Mouse (Mus musculus) CD4-positive, CD25-positive, alpha-beta regulatory T cell, adult 2 months (primary cell): ENCODE measurements around the gene Bpifb9a.
"Not testable (repeated sequence)": the region's sequence is repeated elsewhere in the genome, so short reads cannot be mapped to it uniquely, and the experiment has no call there.

Experiments
- DNase-seq: peaks from one replicate; pipeline ENCODE4 v3.0.0-alpha.2; 2012; ENCODE audit warnings: low read depth, low spot score

Gene Bpifb9a

GRCm38 (mm10) chr2:154257554-154257953 is at the start of gene Bpifb9a:
Gene Bpifb9a (plus strand): TSS chr2:154257854.
- DNase-seq, result not testable (repeated sequence)

DNA sequence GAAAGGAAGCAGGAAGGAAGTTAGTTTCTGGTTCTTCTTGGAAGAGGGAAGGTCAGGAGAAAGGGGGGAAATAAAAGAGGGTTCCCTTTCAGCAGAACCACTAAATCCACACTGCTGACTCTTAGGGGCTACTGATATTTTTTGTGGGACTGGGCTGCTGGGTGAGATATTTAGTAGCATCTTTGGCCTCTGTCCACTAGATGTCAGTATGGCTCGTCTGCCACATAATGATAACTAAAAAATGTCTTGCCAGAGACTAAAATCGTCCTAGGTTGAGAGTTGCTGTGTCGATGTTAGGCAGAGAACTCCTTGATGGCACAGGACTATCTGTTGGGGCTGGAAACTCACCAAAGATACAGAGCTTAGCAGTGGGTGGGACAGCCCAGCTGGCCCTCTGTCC is 48.5 kb upstream of the Bpifb9a start:
- peak; percentile 8 for DNase-seq

- no peak for DNase-seq
Measured at GRCm38 (mm10) chr2:154211121-154211520, 46.5 kb upstream of the Bpifb9a start.

DNA sequence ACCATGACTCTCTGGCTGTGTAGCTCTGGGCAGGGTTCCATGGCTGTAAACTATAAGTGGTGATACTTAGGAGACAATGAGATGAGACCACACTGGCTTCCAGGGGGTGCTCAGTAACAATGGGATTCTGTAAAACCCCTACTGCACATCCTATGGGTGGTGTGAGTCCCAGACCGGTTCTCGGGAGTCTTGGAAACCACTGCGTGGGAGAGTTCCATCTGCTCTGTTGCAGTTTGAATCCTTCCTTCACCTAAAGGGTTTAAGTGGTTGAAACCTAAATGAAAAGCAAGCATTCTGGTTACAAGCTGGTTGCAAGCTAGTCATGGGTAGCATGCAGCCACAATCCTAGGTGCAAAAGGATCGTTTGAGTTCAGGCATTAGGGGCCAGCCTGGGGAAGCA is 45.8 kb upstream of the Bpifb9a start:
- no peak for DNase-seq

DNA sequence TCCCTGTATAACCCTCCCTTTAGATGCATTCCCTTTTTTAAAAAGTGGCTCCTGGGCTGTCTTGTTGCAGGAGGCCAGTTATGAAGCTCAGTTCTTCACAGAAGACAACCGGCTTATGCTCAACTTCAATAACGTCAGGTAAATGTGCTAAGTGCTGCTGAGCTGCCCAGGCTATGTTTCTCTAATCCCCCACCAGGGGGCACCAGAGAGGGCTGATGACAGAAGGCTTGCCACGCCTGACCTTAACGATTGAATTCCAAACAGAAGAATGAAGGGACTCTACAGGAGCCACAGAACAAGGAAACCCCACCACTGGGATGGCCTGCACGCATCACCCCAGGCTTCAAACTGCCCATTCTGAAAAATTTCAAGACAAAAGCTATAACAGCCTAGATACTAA is 42.5 kb upstream of the Bpifb9a start:
- DNase-seq, result peak; percentile 73

DNA sequence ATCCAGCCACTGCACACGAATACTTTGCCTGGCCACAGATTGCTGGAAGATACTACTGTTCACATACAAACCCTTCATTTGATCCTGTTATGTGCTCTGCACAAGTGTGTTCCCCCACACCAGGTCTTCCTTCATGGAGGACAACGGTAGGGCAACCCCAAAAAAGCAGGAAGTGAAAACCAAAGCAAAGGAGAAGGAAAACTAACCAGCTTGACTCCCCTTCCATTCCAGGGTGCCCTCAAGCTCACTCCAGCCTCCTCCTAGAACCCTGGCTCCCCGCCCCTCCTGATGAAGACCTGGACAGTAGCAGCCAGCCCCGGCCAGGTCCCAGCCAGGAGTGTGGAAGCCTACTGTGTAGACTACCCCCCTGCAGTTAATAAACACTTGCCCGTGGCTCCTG is 37.7 kb upstream of the Bpifb9a start:
- DNase-seq, result no peak

DNA sequence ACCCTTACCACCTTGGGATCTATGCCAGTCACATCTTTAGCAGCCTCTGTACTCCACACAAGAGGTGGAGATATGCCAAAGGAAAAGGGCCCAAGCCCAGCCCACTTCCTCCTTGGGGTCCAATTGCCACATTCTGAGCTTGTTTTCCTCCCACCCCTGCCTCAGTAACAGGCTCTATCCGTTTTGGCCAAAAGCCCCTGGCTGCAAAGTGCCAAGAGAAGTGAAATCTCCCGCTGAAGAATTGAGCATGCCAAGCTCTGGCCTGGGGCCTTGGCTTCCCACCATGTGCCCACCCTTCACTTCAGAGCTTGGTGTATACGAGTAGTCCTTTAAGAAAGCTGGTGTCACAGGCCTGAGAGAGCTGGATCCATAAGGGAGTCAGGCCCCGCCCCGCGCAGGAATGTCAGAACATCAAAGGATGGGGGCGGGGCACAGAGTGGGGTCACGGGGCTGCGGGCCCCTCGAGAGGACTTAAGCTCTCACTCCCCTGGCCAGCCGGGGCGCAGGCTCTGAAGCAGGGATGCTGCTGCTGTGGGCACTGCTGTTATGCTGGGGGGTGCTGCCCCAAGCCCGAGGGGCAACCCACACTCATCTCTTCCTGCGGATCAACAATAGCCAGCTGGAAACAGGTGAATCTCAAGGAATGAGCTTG is 34.3 kb upstream of the Bpifb9a start, which contains the start of gene Bpifb5:
Gene Bpifb5, plus strand, starts transcription at position 478 of the 652 bp plus-strand sequence.
- no peak for DNase-seq

GRCm38 (mm10) chr2:154223917-154224273 is 33.8 kb upstream of the Bpifb9a start:
- DNase-seq, result no peak

GRCm38 (mm10) chr2:154226991-154227390 is 30.7 kb upstream of the Bpifb9a start:
- no peak for DNase-seq

GRCm38 (mm10) chr2:154227830-154228229 is 29.8 kb upstream of the Bpifb9a start:
- no peak for DNase-seq

DNA sequence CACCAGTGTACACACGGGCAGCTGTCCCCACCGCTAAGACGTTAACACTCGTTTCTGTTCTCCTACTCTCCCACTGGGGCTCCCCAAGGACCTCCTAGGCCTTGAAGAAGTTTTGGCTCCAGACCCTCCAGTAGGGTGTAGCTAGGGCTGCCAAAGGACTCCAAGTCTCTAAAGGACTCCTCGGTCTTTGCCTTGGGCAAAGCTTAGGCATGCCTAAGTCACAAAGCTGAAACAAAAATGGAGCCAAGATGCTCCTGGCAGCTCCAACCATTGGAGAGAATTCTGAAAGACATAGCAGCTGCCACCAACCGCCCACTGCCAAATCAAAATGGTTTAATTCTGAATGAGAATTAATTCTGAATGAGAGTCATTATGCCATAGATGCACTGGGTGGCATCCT is 24.2 kb upstream of the Bpifb9a start:
- no peak for DNase-seq

- DNase-seq, result no peak
Measured at GRCm38 (mm10) chr2:154240771-154241170, 16.9 kb upstream of the Bpifb9a start.

- not testable (repeated sequence) for DNase-seq
Measured at GRCm38 (mm10) chr2:154242726-154243125, 14.9 kb upstream of the Bpifb9a start.

- DNase-seq, result no peak
Measured at GRCm38 (mm10) chr2:154243356-154244036, 14.2 kb upstream of the Bpifb9a start.

- DNase-seq, result no peak
Measured at GRCm38 (mm10) chr2:154245322-154245721, 12.3 kb upstream of the Bpifb9a start.

DNA sequence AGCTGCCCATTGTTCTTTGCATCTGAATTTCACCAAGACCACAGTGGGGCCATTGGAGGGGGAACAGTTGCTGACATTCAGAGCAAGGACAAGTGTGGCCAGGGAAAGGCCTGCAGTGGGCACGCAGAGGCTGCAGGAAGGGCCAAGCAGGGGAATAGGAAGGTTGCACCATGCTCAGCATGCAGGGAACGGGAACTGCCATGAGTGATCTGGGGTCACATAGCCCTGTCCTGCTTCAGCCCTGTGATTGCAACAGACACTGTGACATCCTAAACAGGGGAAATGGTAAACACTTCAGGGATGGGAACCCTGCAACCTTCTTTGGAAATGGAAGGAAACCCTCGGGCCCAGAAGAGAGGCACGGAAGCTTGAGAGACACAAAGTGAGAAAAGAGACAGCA is 2.4 kb upstream of the Bpifb9a start:
- not testable (repeated sequence) for DNase-seq

DNA sequence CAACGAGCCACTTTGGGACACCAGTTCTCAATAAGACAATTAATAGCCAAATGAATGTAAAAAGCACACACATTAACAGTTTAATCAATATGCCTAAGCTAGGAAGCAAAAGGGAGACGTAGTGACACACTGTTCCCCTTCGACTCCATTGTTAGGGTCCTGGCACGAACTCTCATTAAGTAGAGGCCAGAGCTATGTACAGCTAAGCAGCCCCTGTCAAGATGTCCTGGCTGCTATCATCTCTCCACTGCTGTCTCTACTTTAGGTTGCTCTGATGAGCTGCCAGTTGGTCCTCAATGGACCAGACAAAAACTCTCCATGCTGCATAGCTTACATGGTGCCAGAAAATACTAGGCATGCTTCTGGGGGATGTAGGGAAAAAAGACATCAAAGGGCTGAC is 1.9 kb upstream of the Bpifb9a start:
- DNase-seq, result no peak

DNA sequence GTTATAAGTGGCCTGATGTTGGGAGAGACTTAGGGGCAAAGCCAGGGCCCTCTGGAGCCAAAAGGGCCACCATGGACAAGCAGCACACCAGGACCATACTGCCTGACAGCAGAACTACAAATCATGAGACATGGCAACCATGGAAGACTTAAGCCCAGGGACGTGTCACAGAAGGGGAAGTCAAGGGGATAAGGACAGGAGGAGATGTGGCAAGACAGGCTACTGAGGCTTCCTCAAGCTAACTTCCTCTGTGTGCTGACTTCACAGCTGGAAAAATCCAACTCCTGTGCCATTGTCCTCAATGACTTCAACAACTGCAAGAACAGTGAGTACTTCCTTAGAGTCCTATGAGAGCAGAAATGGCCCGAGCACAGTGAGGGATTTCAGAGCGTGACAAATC is 6.7 kb downstream of the Bpifb9a start:
- not testable (repeated sequence) for DNase-seq

- not testable (repeated sequence) for DNase-seq
Measured at GRCm38 (mm10) chr2:154291866-154292265, 34.2 kb downstream of the Bpifb9a start.

GRCm38 (mm10) chr2:154292833-154293232 is 35.2 kb downstream of the Bpifb9a start:
- DNase-seq, result no peak

GRCm38 (mm10) chr2:154294746-154295145 is 37.1 kb downstream of the Bpifb9a start:
- peak; percentile 66 for DNase-seq

DNA sequence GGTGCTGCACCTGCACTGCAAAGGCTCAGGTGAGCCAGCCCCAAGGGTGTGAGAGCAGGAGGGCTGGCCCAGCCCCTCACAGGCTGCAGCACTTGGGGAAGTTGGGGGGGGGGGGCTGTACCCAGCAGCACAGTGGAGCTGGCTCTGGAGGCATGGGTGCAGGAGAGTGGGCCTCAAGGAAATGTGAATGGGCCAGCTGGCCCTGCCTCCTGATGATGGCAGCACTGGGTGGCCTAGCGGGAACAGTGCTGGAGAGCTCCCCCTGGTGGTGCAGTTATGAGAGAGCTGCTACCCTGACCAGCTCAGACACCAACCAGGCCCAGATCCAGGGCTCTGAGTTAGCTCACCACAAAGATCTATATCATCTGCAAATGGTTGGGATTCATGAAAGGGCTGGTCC is 42.8 kb downstream of the Bpifb9a start:
- peak; percentile 87 for DNase-seq

DNA sequence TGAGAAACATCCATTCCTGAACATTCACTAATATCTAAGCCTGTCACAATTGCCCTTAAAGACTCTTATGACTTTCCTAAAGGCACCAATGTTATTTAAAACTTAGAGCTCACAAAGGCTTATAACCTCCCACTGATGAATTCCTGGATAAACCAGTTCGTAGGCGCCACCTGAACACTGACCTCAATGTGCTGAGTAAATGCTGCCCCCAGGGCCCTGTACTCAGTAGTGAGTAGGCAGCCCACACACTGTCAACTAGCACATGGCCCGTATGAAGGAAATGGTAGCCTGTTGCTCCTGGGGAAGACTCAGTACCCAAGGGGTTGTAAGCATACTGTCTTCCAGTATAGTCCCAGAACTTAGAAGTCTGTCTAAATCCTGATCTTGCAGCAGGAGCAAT is 44.1 kb downstream of the Bpifb9a start:
- no peak for DNase-seq
